Comparison of ENCODE assay signal across 13 mouse cellular contexts in the genomic region with DNA sequence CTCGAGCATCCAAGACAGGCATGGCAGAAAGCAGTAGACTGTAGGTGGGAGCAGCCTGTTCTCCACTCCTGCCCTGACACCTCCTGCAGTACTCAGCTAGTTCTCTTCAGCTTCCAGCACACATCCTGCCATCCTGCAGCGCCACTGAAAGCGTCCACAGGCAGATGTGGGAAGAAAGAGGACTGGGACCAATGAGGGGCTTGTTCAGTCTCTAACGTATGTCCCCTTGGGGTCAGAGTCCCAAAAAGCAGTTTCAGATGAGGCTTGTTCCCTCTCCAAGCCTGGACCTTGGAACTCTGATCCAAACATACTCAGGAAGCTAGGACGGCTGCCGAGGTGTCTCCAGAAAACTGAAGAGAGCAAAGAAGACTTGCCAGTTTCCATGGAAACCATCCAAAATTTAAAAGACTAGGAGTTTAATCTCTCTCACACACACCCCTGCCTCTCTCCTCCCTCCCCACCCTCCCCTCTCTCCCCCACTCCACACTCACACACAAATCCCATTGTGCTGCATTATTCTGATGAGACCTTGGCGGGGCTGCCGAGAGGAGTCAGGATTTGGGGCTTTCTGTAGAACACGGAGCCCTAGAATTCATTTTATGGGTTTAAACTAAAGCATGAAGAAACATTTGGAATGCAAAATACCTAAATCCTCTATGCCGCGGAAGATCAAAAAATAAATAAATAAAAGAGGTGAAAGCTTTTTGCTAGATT. TPM values are rescaled to one million over a fixed set of nuclear protein-coding genes. Genes with fewer than 3 reads are reported as not detected.
DNase-seq lines count a peak whose midpoint lies in the region; ATAC-seq and TF ChIP-seq lines count a peak whose summit lies in the region.
"Had no signal": no experiment of that assay in that cellular context is flagged by ENCODE, and none has a peak within 500 bp of the region (broad histone marks: within the 10 kb centered on the region; RNA-seq: fewer than 3 reads in every experiment).

No protein-coding gene starts in this region.

- TF ChIP-seq EP300 in lung, postnatal 0 days (IDR thresholded peaks at IDR 0.05) = no peak

- H3K27me3 ChIP-seq in lung, embryonic 14.5 days (ENCODE audit: insufficient read depth, low read length) = no peaks in the 10 kb centered on the region
- H3K27me3 ChIP-seq in lung, postnatal 0 days (replicated peaks; ENCODE audit: insufficient read depth, low read length) = no peaks in the 10 kb centered on the region
- no peaks in the 10 kb centered on the region for H3K27me3 ChIP-seq in forebrain, embryonic 11.5 days (ENCODE audit: control insufficient read depth, insufficient read depth, low read length)
- H3K27me3 ChIP-seq in hindbrain, embryonic 16.5 days (replicated peaks; ENCODE audit: control insufficient read depth, insufficient read depth, low read length) = no peaks in the 10 kb centered on the region
- H3K27me3 ChIP-seq in neural tube, embryonic 14.5 days (ENCODE audit: control insufficient read depth, insufficient read depth, low read length) = no peaks in the 10 kb centered on the region

- H3K9me3 ChIP-seq in lung, embryonic 14.5 days (ENCODE audit: low read depth, low read length) = no peaks in the 10 kb centered on the region
- H3K9me3 ChIP-seq in lung, postnatal 0 days (ENCODE audit: low read length) = no peaks in the 10 kb centered on the region
- H3K9me3 ChIP-seq in forebrain, embryonic 11.5 days (ENCODE audit: control insufficient read depth, low read length) = no peaks in the 10 kb centered on the region
- H3K9me3 ChIP-seq in hindbrain, embryonic 16.5 days (ENCODE audit: control insufficient read depth, low read length) = no peaks in the 10 kb centered on the region
- no peaks in the 10 kb centered on the region for H3K9me3 ChIP-seq in neural tube, embryonic 14.5 days (ENCODE audit: control insufficient read depth, low read length)

- no peaks in the 10 kb centered on the region for H3K36me3 ChIP-seq in lung, embryonic 14.5 days (ENCODE audit: insufficient read depth)
- no peaks in the 10 kb centered on the region for H3K36me3 ChIP-seq in lung, postnatal 0 days (ENCODE audit: insufficient read depth, low read length)
- H3K36me3 ChIP-seq in forebrain, embryonic 11.5 days (ENCODE audit: control insufficient read depth, insufficient read depth, low read length) = no peaks in the 10 kb centered on the region
- no peaks in the 10 kb centered on the region for H3K36me3 ChIP-seq in hindbrain, embryonic 16.5 days (ENCODE audit: control insufficient read depth, insufficient read depth, low read length)
- H3K36me3 ChIP-seq in neural tube, embryonic 14.5 days (ENCODE audit: control insufficient read depth, insufficient read depth, low read length) = no peaks in the 10 kb centered on the region

- H3K4me3 ChIP-seq in lung, embryonic 14.5 days (ENCODE audit: low read depth, low read length) = no peak overlapping the region
- H3K4me3 ChIP-seq in lung, postnatal 0 days (ENCODE audit: low read depth, low read length) = no peak overlapping the region
- no peak overlapping the region for H3K4me3 ChIP-seq in forebrain, embryonic 11.5 days (ENCODE audit: low read depth, low read length)
- no peak overlapping the region; the same call in 1 of the 2 replicates for H3K4me3 ChIP-seq in hindbrain, embryonic 16.5 days (ENCODE audit: low read length)
- H3K4me3 ChIP-seq in neural tube, embryonic 14.5 days (ENCODE audit: low read depth, low read length) = no peak overlapping the region

- no peaks in the 10 kb centered on the region for H3K4me1 ChIP-seq in lung, embryonic 14.5 days (ENCODE audit: insufficient read depth)
- no peaks in the 10 kb centered on the region for H3K4me1 ChIP-seq in lung, postnatal 0 days (ENCODE audit: insufficient read depth, low read depth, low read length)
- peaks cover 8% of the 10 kb centered on the region; the same call in 1 of the 2 replicates for H3K4me1 ChIP-seq in forebrain, embryonic 11.5 days (replicated peaks; ENCODE audit: control insufficient read depth, insufficient read depth, low read length)
- peaks cover 23% of the 10 kb centered on the region for H3K4me1 ChIP-seq in hindbrain, embryonic 16.5 days (ENCODE audit: control insufficient read depth, insufficient read depth, low read depth, low read length)
- peaks cover 14% of the 10 kb centered on the region; the same call in 1 of the 2 replicates for H3K4me1 ChIP-seq in neural tube, embryonic 14.5 days (ENCODE audit: control insufficient read depth, insufficient read depth, low read length)

- DNase-seq in lung, embryonic 14.5 days = no peak
- no peak for DNase-seq in lung, postnatal 0 days (ENCODE audit: low spot score)
- no peak for DNase-seq in forebrain, embryonic 11.5 days (ENCODE audit: low spot score)
- DNase-seq in urinary bladder, postnatal 10 days (ENCODE audit: low spot score) = no peak
- DNase-seq in kidney, postnatal 4 days = no peak
- DNase-seq: adrenal gland, postnatal 36 days; cerebellum, adult 9-11 months; kidney, postnatal 25 days; lung, adult 2 months; thymus, postnatal 4 days had no signal

- no peak overlapping the region for H3K4me2 ChIP-seq in lung, embryonic 14.5 days
- no peak overlapping the region for H3K4me2 ChIP-seq in lung, postnatal 0 days (replicated peaks; ENCODE audit: low read depth, low read length)
- H3K4me2 ChIP-seq in forebrain, embryonic 11.5 days (ENCODE audit: low read depth, low read length, severe bottlenecking) = peak overlapping the region; percentile 18; the same call in 1 of the 2 replicates
- H3K4me2 ChIP-seq in hindbrain, embryonic 16.5 days (ENCODE audit: low read length) = peak overlapping the region; percentile 41
- no peak overlapping the region; the same call in 1 of the 2 replicates for H3K4me2 ChIP-seq in neural tube, embryonic 14.5 days (ENCODE audit: low read depth, low read length)

- 29% methylated on average over 11 of the region's 11 CpGs for WGBS in lung, embryonic 14.5 days
- WGBS in lung, postnatal 0 days = 31% methylated on average over 11 of the region's 11 CpGs
- WGBS in forebrain, embryonic 11.5 days = 31% methylated on average over 11 of the region's 11 CpGs
- 20% methylated on average over 11 of the region's 11 CpGs for WGBS in hindbrain, embryonic 16.5 days
- 34% methylated on average over 11 of the region's 11 CpGs for WGBS in neural tube, embryonic 14.5 days

- ATAC-seq in lung, embryonic 14.5 days (ENCODE audit: insufficient read depth) = peak; percentile 44; the same call in 1 of the 2 replicates
- no peak for ATAC-seq in lung, postnatal 0 days
- no peak for ATAC-seq in forebrain, embryonic 11.5 days (replicated peaks; ENCODE audit: low FRiP score)
- peak; percentile 62 for ATAC-seq in hindbrain, embryonic 16.5 days
- peak; percentile 54; the same call in 1 of the 2 replicates for ATAC-seq in neural tube, embryonic 14.5 days (ENCODE audit: low read depth)
- no peak for ATAC-seq in cerebellum, adult (ENCODE audit: insufficient number of reproducible peaks, low FRiP score, low TSS enrichment)

- H3K9ac ChIP-seq in lung, embryonic 14.5 days = no peak overlapping the region
- no peak overlapping the region for H3K9ac ChIP-seq in lung, postnatal 0 days (replicated peaks; ENCODE audit: low read depth)
- H3K9ac ChIP-seq in forebrain, embryonic 11.5 days (ENCODE audit: low read length) = no peak overlapping the region; the same call in none of the 2 replicates
- H3K9ac ChIP-seq in hindbrain, embryonic 16.5 days (ENCODE audit: low read depth, low read length) = peak overlapping the region; percentile 11
- no peak overlapping the region for H3K9ac ChIP-seq in neural tube, embryonic 14.5 days (replicated peaks; ENCODE audit: low read depth, low read length)

- H3K27ac ChIP-seq in lung, embryonic 14.5 days (ENCODE audit: low read depth) = no peak overlapping the region
- H3K27ac ChIP-seq in lung, postnatal 0 days (ENCODE audit: low read length) = no peak overlapping the region
- 0 out of 2 replicates have a peak overlapping the region, but pooled peaks have one; percentile 18 for H3K27ac ChIP-seq in forebrain, embryonic 11.5 days (ENCODE audit: low read depth, low read length)
- peak overlapping the region; percentile 77 for H3K27ac ChIP-seq in hindbrain, embryonic 16.5 days (ENCODE audit: low read depth, low read length)
- H3K27ac ChIP-seq in neural tube, embryonic 14.5 days (ENCODE audit: low read depth, low read length) = no peak overlapping the region

- no peak for TF ChIP-seq CTCF in lung, embryonic 14.5 days (IDR thresholded peaks at IDR 0.05; ENCODE audit: low read depth)
- no peak for TF ChIP-seq CTCF in lung, postnatal 0 days (IDR thresholded peaks at IDR 0.05)

RNA-seq across cellular contexts. Expression of gene Calm1, which starts 22.5 kb away (rescaled TPM):
- polyA plus RNA-seq in lung, embryonic 14.5 days (2014; fragmentation: Nextera tagmentation; extraction: Ambion mirVana) = 1,610 and 1,758 TPM in 2 replicates
- polyA plus RNA-seq in lung, postnatal 0 days (2015; fragmentation: Nextera tagmentation; extraction: Ambion mirVana) = 2,106 and 2,119 TPM in 2 replicates
- 1,244 and 1,283 TPM in 2 replicates for polyA plus RNA-seq in forebrain, embryonic 11.5 days (2014; fragmentation: Nextera tagmentation; extraction: Ambion mirVana)
- polyA plus RNA-seq in hindbrain, embryonic 16.5 days (2015; fragmentation: Nextera tagmentation; extraction: Ambion mirVana) = 2,854 and 3,176 TPM in 2 replicates
- polyA plus RNA-seq in neural tube, embryonic 14.5 days (2014; fragmentation: Nextera tagmentation; extraction: Ambion mirVana) = 2,436 and 2,846 TPM in 2 replicates

Comparison
In these comparisons a context has a peak if more than half of its experiments do, and no peak if none do; other contexts are left out.
1. ATAC-seq: peak in lung, embryonic 14.5 days (single experiment), hindbrain, embryonic 16.5 days (single experiment) and neural tube, embryonic 14.5 days (single experiment); none in lung, postnatal 0 days (single experiment), forebrain, embryonic 11.5 days (single experiment) and cerebellum, adult (single experiment).
2. H3K27ac ChIP-seq: peak in forebrain, embryonic 11.5 days (single experiment) and hindbrain, embryonic 16.5 days (single experiment); none in lung, embryonic 14.5 days (single experiment), lung, postnatal 0 days (single experiment) and neural tube, embryonic 14.5 days (single experiment).
3. H3K4me2 ChIP-seq: peak in forebrain, embryonic 11.5 days (single experiment) and hindbrain, embryonic 16.5 days (single experiment); none in lung, embryonic 14.5 days (single experiment), lung, postnatal 0 days (single experiment) and neural tube, embryonic 14.5 days (single experiment).